Mouse (Mus musculus): ENCODE measurements around the gene Rps11. TPM values are rescaled to one million over a fixed set of nuclear protein-coding genes. Genes with fewer than 3 reads are reported as not detected.
"Not testable (repeated sequence)": the region's sequence is repeated elsewhere in the genome, so short reads cannot be mapped to it uniquely, and the experiment has no call there.

The Rps11 gene
- polyA plus RNA-seq, 1 experiment = 1,929 TPM

DNA sequence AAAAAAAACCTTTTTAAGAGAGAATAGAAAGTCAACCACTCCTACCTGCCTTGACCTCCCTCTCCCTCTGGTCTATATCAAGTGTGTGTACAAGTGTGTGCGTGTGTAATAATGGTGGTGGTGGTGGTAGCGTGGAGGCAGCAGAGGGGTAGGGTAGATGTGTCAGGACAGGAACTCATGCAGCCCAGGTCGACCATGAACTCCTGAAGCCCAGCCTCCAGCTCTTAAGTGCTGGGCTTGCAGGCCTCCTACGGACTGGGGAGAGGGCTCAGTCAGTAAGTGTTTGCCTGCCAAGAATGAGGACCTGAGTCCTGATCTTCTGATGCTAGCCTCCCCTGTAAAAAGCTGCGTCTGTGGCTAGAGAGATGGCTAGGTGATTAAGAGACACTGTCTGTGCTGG lies 19.3 kb downstream of the Rps11 start:
- no peak overlapping the region for H3K4me3 ChIP-seq (ENCODE audit: insufficient read depth, low read length)
- no peak for TF ChIP-seq POLR2A (IDR thresholded peaks at IDR 0.05; ENCODE audit: low read depth, low read length)
- TF ChIP-seq CTCF (IDR thresholded peaks at IDR 0.05; ENCODE audit: borderline replicate concordance, insufficient read depth, low read length) = no peak
- no peaks in the 10 kb centered on the region for H3K4me1 ChIP-seq (ENCODE audit: control insufficient read depth, insufficient read depth, low read length)
- no peak overlapping the region for H3K27ac ChIP-seq (ENCODE audit: insufficient read depth, low read length)

DNA sequence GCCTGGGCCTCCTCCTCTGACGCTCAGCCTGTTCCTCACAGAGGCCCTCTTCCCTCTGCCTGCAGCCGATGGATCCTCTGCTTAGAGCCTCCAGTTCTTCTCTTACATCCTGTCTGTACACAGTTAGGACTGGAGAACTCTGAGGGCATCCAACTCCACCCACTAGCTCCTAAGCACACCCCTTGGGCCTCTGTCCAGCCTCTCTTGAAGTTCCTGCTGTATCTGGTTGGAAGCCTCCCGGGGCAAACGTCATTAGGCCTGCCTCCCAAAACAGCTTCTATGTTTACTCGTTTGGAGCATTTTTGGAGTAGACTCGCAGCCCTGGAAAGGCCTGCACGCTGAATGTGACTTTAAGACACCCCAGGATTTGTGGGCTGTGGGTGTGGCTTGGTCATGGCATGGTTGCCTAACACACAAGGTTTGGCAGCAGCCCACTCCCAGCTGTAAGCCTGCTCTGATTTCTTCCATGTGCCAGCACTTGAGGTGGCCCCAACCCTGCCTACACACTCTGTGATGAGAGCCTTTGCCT lies 20.5 kb downstream of the Rps11 start, which contains the start of gene Fcgrt:
Gene Fcgrt, minus strand, starts transcription at position 200 of the 529 bp plus-strand sequence.
- Histone ChIP-seq H3K4me1 (ENCODE audit: control insufficient read depth, insufficient read depth, low read length) (no peaks in the 10 kb centered on the region), H3K27ac (ENCODE audit: insufficient read depth, low read length) (peak within 1 kb of the TSS; percentile 57), H3K4me3 (ENCODE audit: insufficient read depth, low read length) (peak within 1 kb of the TSS; percentile 12; the same call in 1 of the 2 replicates)
- TF ChIP-seq POLR2A (IDR thresholded peaks at IDR 0.05; ENCODE audit: low read depth, low read length) (peak; percentile 91), CTCF (IDR thresholded peaks at IDR 0.05; ENCODE audit: borderline replicate concordance, insufficient read depth, low read length) (no peak)

DNA sequence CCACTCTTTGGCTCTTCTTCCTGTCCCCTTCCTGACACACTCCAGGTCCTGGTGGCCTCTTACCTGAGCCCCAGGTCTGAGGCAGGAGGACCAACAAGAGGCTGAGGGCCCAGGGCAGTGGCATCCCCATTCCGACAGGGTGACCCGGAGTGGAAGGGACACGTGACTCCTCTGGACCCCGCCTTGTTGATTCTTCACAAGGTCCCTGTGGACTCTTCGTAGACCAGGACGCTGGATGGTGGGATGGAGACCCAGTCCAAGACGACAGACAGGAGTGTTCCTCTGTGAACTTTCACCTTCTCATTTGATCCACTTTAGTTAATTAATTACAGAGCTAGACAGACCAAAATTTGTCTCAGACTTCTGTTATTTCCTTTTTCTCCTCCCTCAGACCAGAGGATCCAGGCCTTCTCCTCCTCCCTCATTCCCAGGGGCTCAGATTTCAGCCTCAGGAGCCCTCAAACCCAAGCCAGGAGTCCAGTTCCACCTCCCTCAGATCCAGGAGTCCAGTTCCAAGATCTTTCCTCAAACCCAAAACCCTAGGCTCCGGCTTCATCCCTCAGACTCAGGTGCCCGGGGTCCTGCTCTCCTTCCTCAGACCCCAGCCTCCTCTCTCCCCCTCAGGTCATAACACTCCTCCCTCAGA lies 21.2 kb downstream of the Rps11 start:
- Histone ChIP-seq H3K4me1 (ENCODE audit: control insufficient read depth, insufficient read depth, low read length) (no peaks in the 10 kb centered on the region), H3K27ac (ENCODE audit: insufficient read depth, low read length) (peak overlapping the region; percentile 57), H3K4me3 (ENCODE audit: insufficient read depth, low read length) (peak overlapping the region; percentile 12; the same call in 1 of the 2 replicates)
- no peak for TF ChIP-seq CTCF (IDR thresholded peaks at IDR 0.05; ENCODE audit: borderline replicate concordance, insufficient read depth, low read length)
- no peak for TF ChIP-seq POLR2A (IDR thresholded peaks at IDR 0.05; ENCODE audit: low read depth, low read length)

DNA sequence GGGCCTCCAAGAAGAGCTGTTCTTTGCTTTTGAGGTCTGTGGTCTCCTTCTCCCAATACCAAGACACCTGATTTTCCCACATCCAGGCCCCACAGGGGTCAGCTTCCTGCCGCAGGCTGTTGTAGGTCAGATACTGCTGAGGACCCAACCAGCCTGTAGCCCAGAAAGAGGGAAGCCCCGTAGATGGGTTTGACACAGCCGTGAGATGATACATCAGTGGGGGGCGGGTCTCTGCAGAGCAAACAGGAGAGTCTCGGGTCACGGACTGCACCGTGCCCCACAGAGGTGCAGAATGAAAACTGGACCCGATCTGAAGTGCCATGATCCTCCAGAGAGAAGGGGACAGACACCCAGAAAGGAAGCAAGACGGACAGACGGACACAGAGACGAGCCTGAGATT lies 21.8 kb downstream of the Rps11 start:
- TF ChIP-seq POLR2A (IDR thresholded peaks at IDR 0.05; ENCODE audit: low read depth, low read length) (no peak), CTCF (IDR thresholded peaks at IDR 0.05; ENCODE audit: borderline replicate concordance, insufficient read depth, low read length) (no peak)
- Histone ChIP-seq H3K4me3 (ENCODE audit: insufficient read depth, low read length) (no peak overlapping the region), H3K27ac (ENCODE audit: insufficient read depth, low read length) (no peak overlapping the region), H3K4me1 (ENCODE audit: control insufficient read depth, insufficient read depth, low read length) (no peaks in the 10 kb centered on the region)

DNA sequence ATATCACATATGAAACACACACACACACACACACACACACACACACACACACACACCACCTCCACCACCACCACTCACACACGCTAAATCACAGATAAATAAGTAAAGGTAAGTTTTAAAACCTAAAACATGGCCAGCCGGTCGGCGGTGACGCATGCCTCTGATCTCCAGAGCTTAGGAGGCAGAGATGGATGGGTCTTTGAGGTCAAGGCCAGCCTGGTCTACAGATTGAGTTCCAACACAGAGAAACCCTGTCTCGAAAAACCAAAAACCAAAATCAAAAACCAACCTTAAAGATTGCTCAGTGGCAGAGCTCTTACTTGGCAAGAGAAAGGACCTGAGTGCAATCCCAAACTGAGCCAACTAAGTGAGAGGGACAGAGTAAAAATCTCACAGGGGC lies 24.2 kb downstream of the Rps11 start:
- Histone ChIP-seq H3K4me3 (ENCODE audit: insufficient read depth, low read length) (no peak overlapping the region), H3K4me1 (ENCODE audit: control insufficient read depth, insufficient read depth, low read length) (no peaks in the 10 kb centered on the region), H3K27ac (ENCODE audit: insufficient read depth, low read length) (no peak overlapping the region)
- TF ChIP-seq POLR2A (IDR thresholded peaks at IDR 0.05; ENCODE audit: low read depth, low read length) = no peak
- no peak for TF ChIP-seq CTCF (IDR thresholded peaks at IDR 0.05; ENCODE audit: borderline replicate concordance, insufficient read depth, low read length)

DNA sequence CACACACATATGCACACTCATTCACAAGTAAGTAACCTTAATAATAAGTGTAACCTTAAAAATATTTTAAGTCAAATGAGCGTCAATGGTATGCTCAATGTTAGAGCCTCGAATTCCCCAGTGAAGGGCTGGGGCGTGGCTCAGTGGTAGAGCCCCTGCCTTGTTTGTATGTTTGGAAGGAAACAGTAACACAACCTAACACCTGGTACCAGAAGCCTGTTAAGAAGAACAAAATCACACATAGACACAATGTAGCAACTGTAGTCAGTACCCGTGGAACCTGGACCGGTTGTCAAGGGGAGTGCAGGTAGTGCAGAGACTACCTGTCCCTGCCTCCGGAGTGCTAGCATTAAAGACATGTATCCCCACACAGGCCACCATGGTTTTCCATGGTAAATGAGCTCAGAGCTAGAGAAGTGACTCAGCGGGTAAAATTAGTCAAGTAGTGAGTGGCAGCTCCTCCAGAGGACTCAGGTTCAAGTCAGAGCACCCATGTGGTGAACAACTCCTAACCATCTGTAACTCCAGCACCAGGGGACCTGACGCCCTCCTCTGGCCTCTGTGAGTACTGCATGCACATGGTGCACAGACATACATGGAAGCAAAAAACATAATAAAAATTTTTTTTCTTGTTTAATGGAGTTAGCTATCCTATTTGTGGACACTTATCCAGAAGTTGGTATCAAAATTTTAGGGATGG lies 25.5 kb downstream of the Rps11 start:
- TF ChIP-seq POLR2A (IDR thresholded peaks at IDR 0.05; ENCODE audit: low read depth, low read length) (no peak), CTCF (IDR thresholded peaks at IDR 0.05; ENCODE audit: borderline replicate concordance, insufficient read depth, low read length) (no peak)
- Histone ChIP-seq H3K4me3 (ENCODE audit: insufficient read depth, low read length) (no peak overlapping the region), H3K27ac (ENCODE audit: insufficient read depth, low read length) (no peak overlapping the region), H3K4me1 (ENCODE audit: control insufficient read depth, insufficient read depth, low read length) (no peaks in the 10 kb centered on the region)

DNA sequence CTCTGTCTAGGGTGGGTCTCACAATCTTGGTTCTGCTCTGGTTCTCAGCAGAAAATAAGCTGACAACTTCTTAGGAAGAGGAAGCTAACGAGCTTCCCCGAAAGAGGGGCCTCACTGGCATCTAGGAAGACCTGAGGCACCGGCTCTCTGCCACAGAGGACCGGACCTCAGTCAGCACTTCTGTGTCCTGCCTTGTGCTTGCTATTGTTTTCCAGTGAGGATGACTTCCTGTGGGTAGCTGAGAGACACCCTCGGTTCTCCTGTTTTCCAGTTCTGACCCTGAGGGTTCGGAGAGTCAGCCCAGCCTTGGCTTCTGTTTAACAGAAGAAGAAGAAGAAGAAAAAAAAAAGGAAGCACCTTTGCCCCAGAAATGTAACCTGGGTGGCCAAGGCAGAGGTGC lies 26.8 kb downstream of the Rps11 start:
- peaks cover 5% of the 10 kb centered on the region; the same call in 1 of the 2 replicates for H3K4me1 ChIP-seq (ENCODE audit: control insufficient read depth, insufficient read depth, low read length)
- TF ChIP-seq CTCF (IDR thresholded peaks at IDR 0.05; ENCODE audit: borderline replicate concordance, insufficient read depth, low read length) = no peak
- TF ChIP-seq POLR2A (IDR thresholded peaks at IDR 0.05; ENCODE audit: low read depth, low read length) = no peak
- H3K4me3 ChIP-seq (ENCODE audit: insufficient read depth, low read length) = no peak overlapping the region
- H3K27ac ChIP-seq (ENCODE audit: insufficient read depth, low read length) = no peak overlapping the region

DNA sequence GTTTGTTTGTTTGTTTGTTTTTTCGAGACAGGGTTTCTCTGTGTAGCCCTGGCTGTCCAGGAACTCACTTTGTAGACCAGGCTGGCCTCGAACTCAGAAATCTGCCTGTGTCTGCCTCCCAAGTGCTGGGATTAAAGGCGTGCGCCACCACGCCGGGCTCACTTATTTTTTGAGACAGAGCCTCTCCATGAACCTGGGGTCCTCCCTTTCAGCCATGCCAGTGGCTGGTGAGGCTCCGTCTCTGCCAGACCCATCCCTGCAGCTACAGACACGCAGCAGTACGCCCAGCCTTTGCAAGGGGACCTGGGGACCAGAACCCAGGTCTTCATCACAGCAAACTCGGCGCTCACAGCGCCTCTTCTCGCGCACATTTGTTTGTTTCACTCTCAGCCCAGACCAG lies 28.3 kb downstream of the Rps11 start:
- not testable (repeated sequence) for H3K4me1 ChIP-seq (ENCODE audit: control insufficient read depth, insufficient read depth, low read length); H3K27ac ChIP-seq (ENCODE audit: insufficient read depth, low read length); H3K4me3 ChIP-seq (ENCODE audit: insufficient read depth, low read length)

DNA sequence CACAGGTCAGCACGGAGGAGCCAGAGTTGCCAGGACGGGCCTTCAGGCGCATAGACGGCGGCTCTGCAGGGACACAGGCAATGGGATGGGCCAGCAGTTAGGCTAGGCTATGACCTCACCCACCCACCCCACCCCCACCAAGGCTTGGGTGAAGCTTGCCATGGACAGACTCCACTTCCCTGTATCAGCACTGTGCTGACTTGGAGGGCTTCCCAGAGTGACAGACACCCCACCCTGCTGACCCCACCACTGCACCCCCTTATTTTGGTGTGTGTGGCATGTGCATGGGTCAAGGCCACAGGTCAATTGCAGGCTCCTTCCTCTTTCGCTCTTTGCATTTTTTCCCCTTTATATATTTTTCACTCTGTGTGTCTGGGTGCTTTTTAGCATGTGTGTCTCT lies 28.9 kb downstream of the Rps11 start:
- no peak overlapping the region for H3K27ac ChIP-seq (ENCODE audit: insufficient read depth, low read length)
- TF ChIP-seq CTCF (IDR thresholded peaks at IDR 0.05; ENCODE audit: borderline replicate concordance, insufficient read depth, low read length) (no peak), POLR2A (IDR thresholded peaks at IDR 0.05; ENCODE audit: low read depth, low read length) (no peak)
- H3K4me3 ChIP-seq (ENCODE audit: insufficient read depth, low read length) = no peak overlapping the region
- peaks cover 5% of the 10 kb centered on the region; the same call in 1 of the 2 replicates for H3K4me1 ChIP-seq (ENCODE audit: control insufficient read depth, insufficient read depth, low read length)

DNA sequence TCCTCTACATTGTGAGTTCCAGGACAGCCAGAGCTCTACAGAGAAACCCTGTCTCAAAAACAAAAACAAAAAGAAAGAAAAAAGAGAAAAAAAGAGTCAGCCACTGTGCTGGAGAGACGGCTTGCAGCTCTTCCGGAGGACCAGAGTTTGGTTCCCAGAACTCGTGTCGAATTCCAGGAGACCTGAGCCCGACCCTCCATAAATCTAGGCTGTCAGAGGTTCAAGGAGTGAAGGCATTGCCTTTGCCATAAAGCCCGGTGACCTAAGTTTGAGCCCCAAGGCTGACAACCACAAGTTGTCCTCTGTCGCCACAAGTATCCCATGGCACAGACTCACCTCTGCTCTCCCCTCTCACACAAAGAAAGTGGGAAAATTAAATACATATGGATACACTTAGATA lies 30.1 kb downstream of the Rps11 start:
- Histone ChIP-seq H3K4me1 (ENCODE audit: control insufficient read depth, insufficient read depth, low read length) (peaks cover 5% of the 10 kb centered on the region; the same call in 1 of the 2 replicates), H3K4me3 (ENCODE audit: insufficient read depth, low read length) (no peak overlapping the region), H3K27ac (ENCODE audit: insufficient read depth, low read length) (no peak overlapping the region)
- TF ChIP-seq CTCF (IDR thresholded peaks at IDR 0.05; ENCODE audit: borderline replicate concordance, insufficient read depth, low read length) (no peak), POLR2A (IDR thresholded peaks at IDR 0.05; ENCODE audit: low read depth, low read length) (no peak)
